Mouse (Mus musculus): ENCODE results near the gene Shc2.

The Shc2 gene

DNA sequence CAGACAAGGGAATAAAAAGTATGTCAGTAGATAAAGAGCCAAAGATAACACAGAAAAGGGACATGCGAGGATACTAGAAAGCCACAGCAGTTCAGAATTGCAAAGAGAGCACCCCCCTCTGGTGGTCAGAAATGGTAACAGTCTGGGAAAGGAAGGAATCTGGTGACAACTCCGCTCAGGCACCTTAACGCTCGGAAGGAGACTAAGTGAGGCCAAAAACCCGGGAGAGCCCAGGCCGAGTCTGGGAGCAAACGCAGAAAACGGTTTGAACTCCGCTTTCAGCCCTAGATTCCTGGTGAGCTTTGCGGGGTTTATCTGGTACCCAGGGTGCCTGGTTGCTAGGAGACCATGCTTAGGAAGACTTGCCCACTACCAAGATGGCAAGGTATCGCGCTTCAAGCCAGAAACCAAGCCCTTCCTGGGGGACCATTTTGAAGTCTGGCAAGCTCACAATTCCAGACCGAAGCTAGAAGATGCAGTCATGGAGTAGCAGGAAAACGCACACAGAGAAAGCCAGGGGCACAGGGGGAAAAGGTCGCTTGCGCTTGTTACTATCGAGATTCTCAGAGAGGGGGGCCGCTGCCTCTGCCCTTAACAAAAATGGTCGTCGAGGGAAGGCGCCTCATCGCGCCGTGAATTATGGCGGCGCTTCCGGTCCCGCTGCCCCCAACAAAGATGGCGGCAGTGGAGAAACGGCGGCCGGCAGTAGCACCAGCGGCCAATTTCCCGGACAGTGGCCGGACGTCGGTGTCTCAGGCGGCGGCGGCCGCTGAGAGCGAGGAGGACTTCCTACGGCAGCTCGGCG is 31.3 kb upstream of the Shc2 start, which contains the start of gene Tpgs1:
TSS of gene Tpgs1 (plus strand) at position 599 of the 805 bp plus-strand sequence.
- peak; percentile 89 for DNase-seq (ENCODE audit: low spot score)

- no peak for DNase-seq (ENCODE audit: low spot score)
Observed at GRCm38 (mm10) chr10:79668076-79668475, 30.4 kb upstream of the Shc2 start.

- DNase-seq (ENCODE audit: low spot score) = no peak
Observed at GRCm38 (mm10) chr10:79666493-79666892, 28.8 kb upstream of the Shc2 start.

DNA sequence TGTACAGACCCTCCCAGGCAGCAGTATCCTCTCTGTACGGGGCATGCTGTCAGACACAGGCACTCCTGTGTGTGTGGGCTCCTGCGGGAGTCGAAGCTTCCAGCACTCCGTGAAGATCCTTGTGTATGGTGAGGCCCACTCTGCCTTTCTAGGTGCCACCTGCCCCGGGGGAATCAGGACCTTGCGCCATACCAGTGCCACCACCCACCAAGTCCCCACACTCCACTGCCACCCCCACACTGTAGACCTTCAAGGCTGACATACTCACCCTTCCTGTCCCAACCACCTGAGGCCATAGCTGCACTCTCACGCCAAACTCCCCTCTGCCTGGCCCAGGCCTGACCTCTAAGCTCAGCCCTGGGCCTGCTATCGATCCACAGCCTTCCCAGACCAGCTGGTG is 27.3 kb upstream of the Shc2 start:
- no peak for DNase-seq (ENCODE audit: low spot score)

DNA sequence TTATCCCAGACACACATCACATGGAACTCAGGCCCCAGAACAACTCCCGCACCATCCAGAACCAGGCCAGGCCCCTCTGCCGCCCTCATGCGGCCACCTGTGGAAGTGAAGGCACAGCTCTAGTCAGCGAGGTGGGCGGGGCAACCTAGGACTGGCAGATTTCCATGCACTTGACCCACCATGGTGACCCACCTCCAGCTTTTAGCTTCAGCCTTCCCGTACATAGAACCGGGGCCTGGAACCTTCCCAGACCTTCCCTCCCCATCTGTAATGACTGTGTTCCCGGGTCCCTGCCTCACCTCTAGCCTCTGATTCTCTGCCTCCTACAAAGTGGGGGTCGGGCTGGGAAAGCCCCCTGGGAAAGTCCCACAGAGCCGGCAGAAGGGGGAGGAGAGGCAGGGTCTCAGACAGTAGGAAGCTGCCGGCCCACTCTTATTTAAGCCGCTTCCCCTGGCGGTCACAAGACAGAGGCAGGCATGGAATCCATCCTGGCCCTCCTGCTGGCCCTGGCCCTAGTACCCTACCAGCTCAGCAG is 26.5 kb upstream of the Shc2 start, which contains the start of gene Madcam1:
TSS of gene Madcam1 (plus strand) at position 429 of the 535 bp plus-strand sequence.
- peak; percentile 89 for DNase-seq (ENCODE audit: low spot score)

- DNase-seq (ENCODE audit: low spot score) = no peak
Observed at GRCm38 (mm10) chr10:79661861-79662260, 24.1 kb upstream of the Shc2 start.

GRCm38 (mm10) chr10:79660298-79660697 is 22.6 kb upstream of the Shc2 start:
- no peak for DNase-seq (ENCODE audit: low spot score)

GRCm38 (mm10) chr10:79658829-79659228 is 21.1 kb upstream of the Shc2 start:
- DNase-seq (ENCODE audit: low spot score) = no peak

DNA sequence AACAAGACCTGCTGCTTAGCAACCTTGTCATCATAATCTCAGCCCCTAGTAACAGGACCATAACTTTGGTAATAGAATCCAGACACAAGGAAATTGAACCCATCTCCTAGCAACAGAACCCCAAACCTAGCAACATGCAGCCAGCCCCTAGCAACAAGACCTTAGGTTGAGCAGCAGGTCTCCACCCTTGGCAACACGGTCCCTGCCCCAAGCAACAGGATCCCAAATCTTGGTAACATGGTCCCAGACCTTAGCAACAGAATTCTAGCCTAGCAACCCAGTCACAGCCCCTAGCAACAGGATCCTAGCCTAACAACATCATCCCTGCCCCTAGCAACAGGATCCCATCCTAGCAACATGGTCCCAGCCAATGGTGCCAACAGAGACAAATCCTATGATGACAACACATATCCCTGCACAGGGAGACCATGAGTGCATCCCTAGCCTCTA is 17.3 kb upstream of the Shc2 start:
- DNase-seq (ENCODE audit: low spot score) = no peak

GRCm38 (mm10) chr10:79652789-79653188 is 15.1 kb upstream of the Shc2 start:
- no peak for DNase-seq (ENCODE audit: low spot score)

DNA sequence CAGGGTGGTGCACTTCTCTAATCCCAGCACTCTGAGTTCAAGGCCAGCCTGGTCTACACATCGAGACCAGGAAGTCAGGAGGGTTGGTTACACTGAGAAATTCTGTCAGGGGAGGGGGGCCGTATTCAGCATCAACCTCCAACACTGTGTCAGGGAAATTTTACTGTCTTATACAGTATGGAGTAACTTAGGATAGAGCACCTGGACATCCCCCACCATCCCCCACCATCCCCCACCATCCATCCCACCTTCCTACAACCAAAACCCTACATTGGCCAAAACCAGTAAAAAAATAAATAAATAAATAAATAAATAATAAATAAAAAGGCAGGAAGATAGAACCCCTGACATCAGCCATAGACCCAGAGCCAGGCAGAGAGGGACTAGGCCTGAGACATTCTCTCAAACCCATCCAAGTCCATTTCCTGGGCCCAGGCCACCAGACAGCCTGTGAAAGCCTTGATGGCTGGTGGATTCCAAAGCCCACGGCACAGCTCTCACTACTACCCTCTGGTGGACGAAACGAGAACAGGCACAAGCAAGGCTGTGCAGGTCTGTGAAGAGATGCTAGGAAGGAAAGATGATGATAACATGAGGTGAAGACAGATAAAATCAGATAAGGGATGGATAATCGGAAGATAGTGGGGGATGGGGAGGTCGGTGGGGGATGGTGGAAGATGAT is 11.5 kb upstream of the Shc2 start:
- DNase-seq (ENCODE audit: low spot score) = peak; percentile 88

GRCm38 (mm10) chr10:79645711-79646110 is 8.0 kb upstream of the Shc2 start, which contains the start of gene Odf3l2:
Odf3l2 (minus strand) TSS chr10:79645738.
- DNase-seq (ENCODE audit: low spot score) = no peak

GRCm38 (mm10) chr10:79638486-79639204 is 927 bp upstream of the Shc2 start:
- DNase-seq (ENCODE audit: low spot score) = peak; percentile 83

DNA sequence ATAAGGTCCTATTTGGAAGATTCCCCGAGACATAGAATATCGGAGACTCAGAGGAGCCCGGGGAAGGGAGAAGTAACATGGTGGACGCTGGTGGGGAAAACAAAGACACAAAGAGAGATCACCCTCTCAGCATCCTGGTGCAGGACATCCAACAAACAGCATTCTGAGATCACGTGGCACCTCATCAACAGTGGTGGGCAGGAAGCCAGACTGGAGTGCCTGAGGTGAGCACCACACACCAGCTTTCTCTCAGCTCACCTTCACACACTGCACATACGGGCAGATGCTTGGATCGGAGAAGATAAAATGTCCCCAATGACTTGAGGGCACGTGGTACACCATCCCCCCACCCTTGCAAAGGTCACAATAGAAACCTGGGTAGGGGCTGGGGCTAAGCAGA is 1.4 kb downstream of the Shc2 start:
- DNase-seq (ENCODE audit: low spot score) = no peak

- DNase-seq (ENCODE audit: low spot score) = no peak
Observed at GRCm38 (mm10) chr10:79633006-79633777, 4.5 kb downstream of the Shc2 start.

DNA sequence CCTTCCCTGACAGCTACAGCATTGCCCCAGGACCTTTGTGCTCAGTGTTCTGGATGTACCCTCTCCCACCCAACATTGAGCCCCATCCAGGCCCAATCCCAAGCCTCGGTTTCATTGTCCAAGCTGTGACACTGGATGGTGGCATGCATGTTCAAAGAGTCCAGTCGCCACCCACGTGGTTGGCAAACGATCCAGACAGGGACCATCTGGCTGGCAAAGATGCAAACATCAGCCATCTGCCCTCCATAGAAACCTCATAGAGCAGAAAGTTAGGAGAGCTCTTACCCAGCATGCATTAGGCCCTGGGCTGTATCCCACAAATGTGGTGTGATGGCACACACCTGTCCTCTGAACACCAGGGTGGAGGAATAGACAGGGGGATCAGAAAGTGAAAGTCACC is 6.3 kb downstream of the Shc2 start:
- no peak for DNase-seq (ENCODE audit: low spot score)

- no peak for DNase-seq (ENCODE audit: low spot score)
Observed at GRCm38 (mm10) chr10:79628377-79628776, 9.3 kb downstream of the Shc2 start.

- DNase-seq (ENCODE audit: low spot score) = no peak
Observed at GRCm38 (mm10) chr10:79626156-79626555, 11.6 kb downstream of the Shc2 start.

DNA sequence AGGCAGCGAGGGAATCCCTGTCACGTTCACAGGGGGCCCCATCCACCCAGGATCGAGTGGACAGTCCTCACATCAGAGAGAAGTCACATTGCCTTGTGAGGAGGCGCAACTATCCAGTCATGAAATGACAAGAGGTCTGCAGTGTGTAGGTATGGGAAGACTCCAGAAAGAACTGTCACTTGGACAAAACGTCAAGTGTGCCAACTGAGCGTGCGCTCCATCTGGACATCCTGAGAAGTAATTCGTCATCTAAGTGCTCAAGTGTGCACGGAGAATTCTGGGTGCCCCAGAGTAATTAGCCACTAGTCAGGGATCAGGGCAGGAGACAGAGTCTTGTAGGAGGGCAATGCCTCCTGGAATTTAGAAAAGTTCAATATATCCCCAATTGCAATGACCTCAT is 12.3 kb downstream of the Shc2 start:
- no peak for DNase-seq (ENCODE audit: low spot score)

DNA sequence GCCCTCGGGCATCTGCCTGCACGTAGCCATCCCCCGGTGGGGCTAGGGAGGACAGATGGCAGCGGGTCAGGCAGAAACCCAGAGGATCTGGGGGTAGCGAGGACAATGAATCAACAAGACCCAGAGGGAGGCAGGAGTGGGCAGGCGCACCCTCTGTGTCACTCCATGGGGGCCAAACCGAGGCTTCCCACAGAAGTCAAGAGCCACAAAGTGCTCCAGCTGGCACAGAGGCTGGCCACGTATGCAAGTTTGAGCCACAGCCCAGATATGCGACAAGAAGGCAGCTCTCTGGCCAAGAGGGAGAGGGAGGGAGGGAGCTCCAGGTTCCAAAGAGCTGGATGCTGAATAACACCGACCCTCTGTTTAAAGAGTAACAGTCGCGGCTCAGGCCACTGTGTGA is 13.8 kb downstream of the Shc2 start:
- no peak for DNase-seq (ENCODE audit: low spot score)

- no peak for DNase-seq (ENCODE audit: low spot score)
Observed at GRCm38 (mm10) chr10:79616376-79616775, 21.3 kb downstream of the Shc2 start.

All from testis, postnatal 10 days (tissue).